Mouse (Mus musculus) bone marrow macrophage, adult 2 months (primary cell): ENCODE data around the gene Pou1f1.

Experiments
- CTCF ChIP-seq: IDR thresholded peaks from 2 replicates; pipeline ENCODE4 v1.5.1; 2012; ENCODE audit warnings: low read depth, mild to moderate bottlenecking, low read length, moderate library complexity
- POLR2A ChIP-seq: IDR thresholded peaks from 2 replicates; pipeline ENCODE4 v1.6.1; 2012; ENCODE audit warnings: mild to moderate bottlenecking, low read depth, low read length, borderline replicate concordance

- TF ChIP-seq CTCF, result no peak
- TF ChIP-seq POLR2A, result no peak
Measured at GRCm38 (mm10) chr16:65554267-65554666, 34.0 kb downstream of the Pou1f1 start.
